Mouse (Mus musculus) left cerebral cortex, adult 18-20 months (tissue): ENCODE data around the gene Rnpepl1. TPM values are rescaled to one million over a fixed set of nuclear protein-coding genes. Genes with fewer than 3 reads are reported as not detected.

Experiments
- DNase-seq, 2 experiments: peaks; one replicate each; pipeline ENCODE4 v3.0.0; 2021 to 2022; ENCODE audit warnings: low spot score in 2 of 2, mixed read lengths in 1 of 2
- total RNA-seq, 2 experiments: library from RNA; stranded (reverse); gene quantifications; 2 replicates each; pipeline ENCODE4 v1.2.3; 2021

The Rnpepl1 gene
- total RNA-seq, 2 experiments from 2014 or later: 30.2 to 34.4 TPM

GRCm38 (mm10) chr1:92906779-92907631 lies 3.6 kb upstream of the Rnpepl1 start, which contains the start of gene Dusp28:
Gene Dusp28 (plus strand): TSS chr1:92906981.
- peak; percentile 78 to 85 for DNase-seq

DNA sequence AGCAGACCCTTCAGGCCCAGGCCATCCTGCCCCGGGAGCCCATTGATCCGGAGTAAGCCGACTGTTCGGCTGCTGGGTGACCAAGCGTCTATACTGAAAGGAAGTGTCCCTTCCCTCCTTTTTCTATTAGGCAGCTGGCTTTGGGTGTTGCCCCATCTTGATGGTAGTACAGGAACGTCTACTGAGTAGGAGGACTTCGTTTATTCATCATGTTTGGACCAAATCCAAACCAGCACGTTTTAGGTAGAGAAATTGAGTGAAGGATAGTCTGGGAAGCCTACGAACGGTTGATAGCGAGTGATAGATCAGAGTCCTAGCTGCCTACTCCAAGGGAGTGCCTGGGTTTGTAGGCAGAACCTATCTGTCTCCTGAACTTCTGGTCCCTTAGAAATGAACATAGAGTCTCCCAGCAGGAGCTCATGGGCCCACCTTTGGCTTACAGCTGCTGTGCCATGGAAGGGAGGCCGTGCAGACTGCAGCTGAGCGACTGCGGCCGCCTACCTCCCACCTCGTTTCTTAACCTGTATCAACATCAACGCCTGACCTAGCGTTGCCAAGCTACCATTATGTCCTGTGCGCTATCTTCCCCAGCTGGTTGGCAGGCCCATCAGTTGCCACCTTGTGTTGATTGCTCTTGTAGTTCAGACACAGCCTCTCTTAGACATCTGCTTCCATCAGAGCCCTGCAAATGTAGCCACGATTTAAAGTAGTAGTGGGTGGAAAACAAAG lies 2.8 kb upstream of the Rnpepl1 start:
- DNase-seq: no peak

GRCm38 (mm10) chr1:92908664-92909063 lies 1.9 kb upstream of the Rnpepl1 start:
- no peak for DNase-seq

DNA sequence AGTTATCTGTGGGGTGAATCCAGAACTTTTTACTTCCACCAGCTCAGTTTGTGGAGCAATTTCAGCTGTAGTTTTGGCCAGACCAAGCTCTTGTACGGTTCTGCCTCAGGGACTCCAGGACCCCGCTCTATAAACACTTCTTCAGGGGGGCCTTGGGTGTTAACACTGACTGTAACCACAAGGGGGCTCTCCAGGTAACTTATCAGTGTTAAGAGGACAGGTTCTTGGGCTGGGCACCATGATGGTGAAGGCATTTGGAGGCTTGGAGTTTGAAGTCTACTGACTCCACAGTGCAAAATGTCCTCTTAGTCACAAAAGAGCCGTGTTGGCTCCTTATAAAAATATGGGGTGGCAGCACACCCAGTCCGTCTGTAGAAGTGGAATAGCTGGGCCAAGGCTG lies 1.5 kb upstream of the Rnpepl1 start:
- no peak for DNase-seq

- DNase-seq: peak; percentile 67 to 84
Observed at GRCm38 (mm10) chr1:92910925-92911720, 540 bp downstream of the Rnpepl1 start.

DNA sequence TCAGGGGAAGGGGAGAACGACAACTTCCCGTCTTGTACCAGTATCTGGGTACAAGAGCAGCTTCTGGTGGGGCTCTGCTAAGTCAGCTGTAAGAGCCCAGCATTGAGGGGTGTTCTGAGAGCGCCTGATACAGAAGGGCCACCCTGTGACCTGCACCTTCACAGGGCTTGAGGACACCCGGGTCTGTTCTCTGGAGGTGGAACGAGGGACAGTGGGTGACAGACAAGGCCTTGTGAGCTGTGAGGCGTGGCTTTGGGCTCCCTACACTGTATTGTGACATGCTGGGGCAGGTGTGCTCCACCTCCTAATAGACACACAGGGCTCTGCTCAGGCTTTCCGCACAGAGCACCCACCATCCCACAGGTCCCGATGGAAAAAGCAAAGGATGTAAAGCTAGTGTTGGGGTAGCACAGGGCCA lies 1.1 kb downstream of the Rnpepl1 start:
- DNase-seq: no peak

GRCm38 (mm10) chr1:92912286-92912685 lies 1.7 kb downstream of the Rnpepl1 start:
- no peak for DNase-seq

GRCm38 (mm10) chr1:92914239-92914638 lies 3.7 kb downstream of the Rnpepl1 start:
- DNase-seq: no peak

GRCm38 (mm10) chr1:92914993-92915392 lies 4.4 kb downstream of the Rnpepl1 start:
- no peak for DNase-seq

GRCm38 (mm10) chr1:92916725-92917124 lies 6.1 kb downstream of the Rnpepl1 start:
- DNase-seq: no peak

DNA sequence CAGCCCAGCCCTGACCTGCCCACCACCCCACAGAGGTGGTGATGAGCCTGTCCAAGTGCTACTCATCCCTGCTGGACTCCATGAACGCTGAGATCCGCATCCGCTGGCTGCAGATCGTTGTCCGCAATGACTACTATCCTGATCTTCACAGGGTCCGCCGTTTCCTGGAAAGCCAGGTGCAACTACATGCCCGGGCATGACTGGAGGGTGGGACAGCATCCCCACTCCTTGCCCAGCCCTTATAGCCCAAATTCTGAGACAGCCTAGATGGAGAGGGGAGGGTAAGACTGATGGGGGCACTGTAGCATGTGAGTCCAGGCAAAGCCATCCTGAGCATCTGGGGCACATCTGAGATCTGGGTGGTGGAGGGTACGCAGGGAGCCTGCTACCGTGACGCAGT lies 8.6 kb downstream of the Rnpepl1 start:
- DNase-seq: no peak

DNA sequence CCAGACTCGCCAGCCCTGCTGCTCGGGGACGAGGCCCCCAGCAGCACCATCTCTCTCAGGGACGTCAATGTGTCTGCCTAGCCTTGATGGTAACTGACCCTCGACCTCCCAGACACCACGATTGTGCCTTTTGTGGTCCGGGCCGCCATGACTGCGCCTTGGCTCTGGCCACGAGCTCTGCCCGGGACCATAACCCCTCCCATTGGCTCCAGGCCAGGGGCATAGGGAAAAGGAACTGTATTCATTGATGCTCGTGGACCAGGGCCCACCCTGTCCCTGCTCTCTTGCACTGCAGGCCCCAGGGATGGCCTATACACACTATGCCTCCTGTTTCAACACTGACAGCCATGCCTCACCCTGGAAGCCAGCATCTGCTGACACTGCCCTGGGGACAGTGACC lies 9.2 kb downstream of the Rnpepl1 start:
- no peak for DNase-seq

DNA sequence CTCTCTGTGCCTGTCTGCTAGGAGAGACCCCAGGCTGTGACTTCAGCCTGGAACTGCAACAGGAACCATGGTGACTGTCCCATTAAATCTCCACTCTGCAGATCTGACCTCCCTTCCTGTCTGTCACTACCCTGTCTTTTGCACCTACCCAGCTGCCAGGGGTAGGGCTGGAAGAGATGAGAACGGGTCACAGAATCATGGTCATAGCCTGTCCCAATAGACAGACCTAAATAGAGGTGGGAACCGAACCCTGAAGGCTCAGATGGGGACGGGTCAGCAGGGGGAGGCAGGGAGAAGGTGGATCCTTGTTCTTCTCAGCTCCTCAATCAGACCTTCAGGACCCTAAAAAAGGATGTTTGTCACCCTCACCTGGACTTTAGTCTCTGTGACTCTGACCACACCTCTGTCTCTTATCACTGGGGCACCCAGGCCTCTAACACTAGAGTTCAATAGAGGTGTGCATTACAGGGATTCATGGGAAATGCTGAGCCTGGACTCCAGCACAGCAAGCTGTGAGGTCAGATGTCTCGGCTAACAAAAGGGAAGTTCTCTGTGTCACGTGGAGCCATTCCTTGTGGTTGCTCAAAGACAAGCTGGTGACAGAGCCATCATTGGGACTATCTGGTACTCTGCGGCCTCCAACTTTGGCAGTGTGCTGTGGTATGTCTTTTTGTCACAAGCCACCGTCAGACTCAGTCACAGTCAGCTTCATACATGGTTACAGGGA lies 10.1 kb downstream of the Rnpepl1 start:
- DNase-seq: no peak

- no peak for DNase-seq
Observed at GRCm38 (mm10) chr1:92921496-92921895, 10.9 kb downstream of the Rnpepl1 start.

DNA sequence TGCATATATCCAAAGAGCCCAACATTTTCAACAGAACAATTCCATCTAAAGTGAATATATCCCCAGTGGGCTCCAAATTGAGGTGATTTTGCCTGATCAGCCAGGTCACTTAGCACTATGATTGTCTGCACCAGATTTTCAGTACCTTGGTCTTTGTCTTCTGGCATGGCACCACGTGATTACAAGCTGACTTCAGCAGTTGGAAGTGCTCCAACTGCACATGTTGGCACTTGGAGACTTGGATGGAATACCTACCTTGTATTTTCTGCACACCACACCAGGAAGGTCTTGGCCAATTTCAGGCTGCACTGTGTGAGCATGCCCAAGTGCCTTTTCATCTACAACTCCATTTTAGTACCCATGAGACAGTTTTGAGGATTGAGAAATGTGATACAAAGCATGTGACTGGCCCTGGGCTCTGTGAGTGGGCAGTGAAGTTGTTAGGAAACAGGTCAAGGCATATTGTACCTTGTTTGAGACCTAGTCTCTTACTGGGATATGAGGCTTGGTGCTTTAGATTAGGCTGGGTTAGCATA lies 19.7 kb downstream of the Rnpepl1 start:
- DNase-seq: no peak

GRCm38 (mm10) chr1:92933611-92934010 lies 23.0 kb downstream of the Rnpepl1 start:
- no peak for DNase-seq

DNA sequence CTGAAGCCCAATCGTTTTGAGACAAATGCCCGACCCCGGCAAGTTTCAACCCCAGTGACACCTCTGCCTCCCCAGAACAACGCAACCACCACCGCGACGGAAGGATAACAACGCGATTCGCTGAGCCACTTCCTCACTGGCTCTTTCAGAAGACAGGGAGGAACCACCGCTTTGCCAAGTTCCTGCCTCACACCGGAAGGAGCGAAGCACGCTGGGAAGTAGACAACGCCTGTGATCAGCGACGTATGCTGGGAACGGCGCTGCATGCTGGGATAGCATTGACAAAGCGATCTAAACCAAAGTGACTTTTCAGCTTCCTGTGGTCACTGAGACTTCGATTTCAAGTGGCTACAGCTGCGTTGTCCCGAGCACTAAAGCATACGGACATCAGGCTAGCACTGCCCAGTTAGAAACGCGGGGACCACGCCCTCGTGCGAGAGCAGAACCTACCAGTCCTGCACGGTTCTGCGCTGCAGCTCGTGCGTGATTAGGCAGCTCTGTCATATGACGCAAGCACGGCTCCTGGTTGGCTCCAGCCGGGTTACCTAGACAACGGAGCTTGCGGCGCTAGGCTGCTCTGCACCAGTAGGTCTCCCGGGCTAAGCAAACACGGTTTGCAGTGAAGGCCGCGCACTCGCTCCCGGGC lies 23.7 kb downstream of the Rnpepl1 start, which contains the start of gene Capn10:
Capn10 (plus strand) TSS at position 195 of the 646 bp plus-strand sequence.
- DNase-seq: peak; percentile 96

DNA sequence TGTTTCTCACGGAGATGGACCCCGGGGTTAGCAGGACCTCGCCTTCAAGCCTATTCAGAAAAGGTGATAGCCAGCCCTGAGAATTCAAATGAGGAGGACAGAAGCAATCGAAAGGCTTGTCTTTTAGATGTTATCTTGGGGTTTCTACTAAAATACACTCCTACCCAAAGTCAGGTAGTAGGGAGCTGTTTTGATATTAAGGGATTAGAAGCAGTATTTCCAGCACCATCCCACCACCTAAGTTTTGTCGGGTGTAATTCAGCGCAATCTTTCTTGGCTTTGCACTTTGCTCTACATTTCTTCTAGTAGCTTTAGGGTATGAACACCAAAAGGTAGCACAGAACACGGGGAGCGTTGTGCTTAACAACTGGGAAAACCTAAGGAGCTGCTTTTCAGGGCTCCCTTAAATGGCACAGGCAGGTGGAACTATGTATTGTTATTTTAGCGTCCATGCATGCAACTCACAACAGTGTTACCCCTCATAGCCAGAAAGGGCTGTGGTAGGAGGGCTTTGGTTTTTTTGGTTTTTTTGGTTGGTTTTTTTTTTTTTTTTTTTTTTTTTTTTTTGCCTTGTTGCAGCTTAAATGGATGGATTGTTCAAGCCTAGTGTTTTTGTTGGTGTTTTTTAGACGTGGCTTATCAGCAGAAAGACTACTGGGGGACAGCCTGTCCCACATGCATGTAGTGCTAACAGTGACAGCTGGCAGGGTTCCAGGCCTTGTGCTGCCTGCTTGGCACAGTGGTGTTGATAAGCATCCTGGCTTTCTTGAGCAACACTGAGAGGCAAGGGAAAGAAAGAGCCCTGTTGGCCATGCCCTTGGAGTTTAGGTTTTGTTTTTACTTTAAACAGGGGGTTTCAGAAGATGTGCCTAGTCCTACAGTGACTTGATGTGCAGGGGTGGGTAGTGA lies 24.7 kb downstream of the Rnpepl1 start:
- DNase-seq: no peak

DNA sequence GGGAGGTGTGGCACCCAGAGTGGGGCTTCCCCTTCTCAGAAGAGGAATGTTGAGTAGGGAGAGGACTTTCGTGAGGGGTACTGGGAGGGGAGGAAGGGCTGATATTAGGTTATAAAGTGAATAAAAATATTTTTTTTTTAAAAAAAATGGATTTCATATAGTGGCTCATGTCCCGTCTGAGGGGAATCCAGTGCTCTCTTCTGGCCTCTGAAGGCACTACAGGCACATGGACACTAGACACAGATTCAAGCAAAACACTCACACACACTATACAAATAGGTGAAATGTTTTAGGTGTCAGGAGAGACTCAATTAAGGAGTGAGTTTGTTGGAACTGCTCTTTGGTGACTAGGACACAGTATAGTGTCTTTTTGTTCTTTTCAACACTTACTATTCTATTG lies 25.4 kb downstream of the Rnpepl1 start:
- no peak for DNase-seq
